Mouse (Mus musculus): Measurements from ENCODE around the gene Usp32. TPM values are rescaled to one million over a fixed set of nuclear protein-coding genes. Genes with fewer than 3 reads are reported as not detected.
"Not testable (repeated sequence)": the region's sequence is repeated elsewhere in the genome, so short reads cannot be mapped to it uniquely, and the experiment has no call there.

Gene Usp32
- polyA plus RNA-seq, 1 experiment from 2014 or later, result 3.5 TPM

GRCm38 (mm10) chr11:85170833-85171232 lies 30.9 kb upstream of the Usp32 start:
- no peaks in the 10 kb centered on the region for H3K9me3 ChIP-seq (ENCODE audit: control insufficient read depth, low read length)
- H3K4me2 ChIP-seq (ENCODE audit: low read depth, low read length), result peak overlapping the region; percentile 70
- peaks cover 8% of the 10 kb centered on the region; the same call in 1 of the 2 replicates for H3K4me1 ChIP-seq (replicated peaks; ENCODE audit: control insufficient read depth, insufficient read depth, low read length)
- peak; percentile 64 for ATAC-seq (ENCODE audit: low read depth)
- no peaks in the 10 kb centered on the region for H3K36me3 ChIP-seq (ENCODE audit: control insufficient read depth, insufficient read depth, low read length)
- no peak overlapping the region for H3K4me3 ChIP-seq (ENCODE audit: low read length)
- WGBS, result 21% methylated on average over 2 of the region's 2 CpGs
- peak overlapping the region; percentile 61; the same call in 1 of the 2 replicates for H3K27ac ChIP-seq (ENCODE audit: low read length)
- H3K27me3 ChIP-seq (ENCODE audit: control insufficient read depth, insufficient read depth, low read depth, low read length), result no peaks in the 10 kb centered on the region
- H3K9ac ChIP-seq (ENCODE audit: low read length), result peak overlapping the region; percentile 49; the same call in 1 of the 2 replicates

GRCm38 (mm10) chr11:85170058-85170740 lies 30.2 kb upstream of the Usp32 start, which contains the start of gene 1700125H20Rik:
Gene 1700125H20Rik, plus strand, starts transcription at chr11:85170404.
- H3K36me3 ChIP-seq (ENCODE audit: control insufficient read depth, insufficient read depth, low read length), result no peaks in the 10 kb centered on the region
- WGBS, result 11% methylated on average over 21 of the region's 21 CpGs
- peak within 1 kb of the TSS; percentile 61 for H3K27ac ChIP-seq (ENCODE audit: low read length)
- peaks cover 8% of the 10 kb centered on the region; the same call in 1 of the 2 replicates for H3K4me1 ChIP-seq (replicated peaks; ENCODE audit: control insufficient read depth, insufficient read depth, low read length)
- no peaks in the 10 kb centered on the region for H3K27me3 ChIP-seq (ENCODE audit: control insufficient read depth, insufficient read depth, low read depth, low read length)
- peak within 1 kb of the TSS; percentile 42 for H3K4me3 ChIP-seq (ENCODE audit: low read length)
- peak within 1 kb of the TSS; percentile 49; the same call in 1 of the 2 replicates for H3K9ac ChIP-seq (ENCODE audit: low read length)
- no peaks in the 10 kb centered on the region for H3K9me3 ChIP-seq (ENCODE audit: control insufficient read depth, low read length)
- peak; percentile 96 for ATAC-seq (ENCODE audit: low read depth)
- peak within 1 kb of the TSS; percentile 70 for H3K4me2 ChIP-seq (ENCODE audit: low read depth, low read length)

GRCm38 (mm10) chr11:85167503-85167902 lies 27.5 kb upstream of the Usp32 start:
- H3K27me3 ChIP-seq (ENCODE audit: control insufficient read depth, insufficient read depth, low read depth, low read length), result no peaks in the 10 kb centered on the region
- peaks cover 8% of the 10 kb centered on the region; the same call in 1 of the 2 replicates for H3K4me1 ChIP-seq (replicated peaks; ENCODE audit: control insufficient read depth, insufficient read depth, low read length)
- H3K36me3 ChIP-seq (ENCODE audit: control insufficient read depth, insufficient read depth, low read length), result no peaks in the 10 kb centered on the region
- H3K9me3 ChIP-seq (ENCODE audit: control insufficient read depth, low read length), result no peaks in the 10 kb centered on the region
- no peak for ATAC-seq (ENCODE audit: low read depth)
- H3K27ac ChIP-seq (ENCODE audit: low read length), result no peak overlapping the region
- no peak overlapping the region for H3K4me2 ChIP-seq (ENCODE audit: low read depth, low read length)
- 44% methylated on average over 1 of the region's 1 CpGs for WGBS
- H3K9ac ChIP-seq (ENCODE audit: low read length), result no peak overlapping the region
- H3K4me3 ChIP-seq (ENCODE audit: low read length), result no peak overlapping the region

GRCm38 (mm10) chr11:85164371-85164770 lies 24.4 kb upstream of the Usp32 start:
- Histone ChIP-seq H3K4me3 (ENCODE audit: low read length) (no peak overlapping the region), H3K4me2 (ENCODE audit: low read depth, low read length) (no peak overlapping the region), H3K36me3 (ENCODE audit: control insufficient read depth, insufficient read depth, low read length) (no peaks in the 10 kb centered on the region), H3K27ac (ENCODE audit: low read length) (no peak overlapping the region), H3K9ac (ENCODE audit: low read length) (no peak overlapping the region), H3K4me1 (replicated peaks; ENCODE audit: control insufficient read depth, insufficient read depth, low read length) (no peaks in the 10 kb centered on the region), H3K27me3 (ENCODE audit: control insufficient read depth, insufficient read depth, low read depth, low read length) (no peaks in the 10 kb centered on the region), H3K9me3 (ENCODE audit: control insufficient read depth, low read length) (no peaks in the 10 kb centered on the region)
- ATAC-seq (ENCODE audit: low read depth), result no peak

GRCm38 (mm10) chr11:85163014-85163413 lies 23.1 kb upstream of the Usp32 start:
- not testable (repeated sequence) for H3K9ac ChIP-seq (ENCODE audit: low read length); H3K4me1 ChIP-seq (replicated peaks; ENCODE audit: control insufficient read depth, insufficient read depth, low read length); H3K27ac ChIP-seq (ENCODE audit: low read length); H3K9me3 ChIP-seq (ENCODE audit: control insufficient read depth, low read length); ATAC-seq (ENCODE audit: low read depth); H3K4me2 ChIP-seq (ENCODE audit: low read depth, low read length); H3K27me3 ChIP-seq (ENCODE audit: control insufficient read depth, insufficient read depth, low read depth, low read length); H3K4me3 ChIP-seq (ENCODE audit: low read length); H3K36me3 ChIP-seq (ENCODE audit: control insufficient read depth, insufficient read depth, low read length)
- WGBS, result 78% methylated on average over 1 of the region's 1 CpGs

GRCm38 (mm10) chr11:85157301-85157700 lies 17.3 kb upstream of the Usp32 start:
- ATAC-seq (ENCODE audit: low read depth), result no peak
- Histone ChIP-seq H3K27ac (ENCODE audit: low read length) (no peak overlapping the region), H3K4me3 (ENCODE audit: low read length) (no peak overlapping the region), H3K4me1 (replicated peaks; ENCODE audit: control insufficient read depth, insufficient read depth, low read length) (no peaks in the 10 kb centered on the region), H3K9ac (ENCODE audit: low read length) (no peak overlapping the region), H3K9me3 (ENCODE audit: control insufficient read depth, low read length) (no peaks in the 10 kb centered on the region), H3K4me2 (ENCODE audit: low read depth, low read length) (no peak overlapping the region), H3K36me3 (ENCODE audit: control insufficient read depth, insufficient read depth, low read length) (no peaks in the 10 kb centered on the region), H3K27me3 (ENCODE audit: control insufficient read depth, insufficient read depth, low read depth, low read length) (no peaks in the 10 kb centered on the region)
- WGBS, result 53% methylated on average over 2 of the region's 2 CpGs

GRCm38 (mm10) chr11:85152256-85152930 lies 12.4 kb upstream of the Usp32 start:
- Histone ChIP-seq H3K4me1 (replicated peaks; ENCODE audit: control insufficient read depth, insufficient read depth, low read length) (no peaks in the 10 kb centered on the region), H3K9me3 (ENCODE audit: control insufficient read depth, low read length) (no peaks in the 10 kb centered on the region)

GRCm38 (mm10) chr11:85138776-85139474 lies 1.0 kb downstream of the Usp32 start:
- H3K27me3 ChIP-seq (ENCODE audit: control insufficient read depth, insufficient read depth, low read depth, low read length), result no peaks in the 10 kb centered on the region
- peak overlapping the region; percentile 73 for H3K27ac ChIP-seq (ENCODE audit: low read length)
- peak overlapping the region; percentile 93 for H3K4me2 ChIP-seq (ENCODE audit: low read depth, low read length)
- no peaks in the 10 kb centered on the region for H3K36me3 ChIP-seq (ENCODE audit: control insufficient read depth, insufficient read depth, low read length)
- peak overlapping the region; percentile 85 for H3K9ac ChIP-seq (ENCODE audit: low read length)
- no peaks in the 10 kb centered on the region for H3K9me3 ChIP-seq (ENCODE audit: control insufficient read depth, low read length)
- peak overlapping the region; percentile 91 for H3K4me3 ChIP-seq (ENCODE audit: low read length)
- no peak for ATAC-seq (ENCODE audit: low read depth)
- WGBS, result 2% methylated on average over 17 of the region's 17 CpGs
- peaks cover 7% of the 10 kb centered on the region; the same call in 1 of the 2 replicates for H3K4me1 ChIP-seq (replicated peaks; ENCODE audit: control insufficient read depth, insufficient read depth, low read length)

More at GRCm38 (mm10) chr11:85152256-85152930, 12.4 kb upstream of the Usp32 start:
- no peaks in the 10 kb centered on the region for H3K27me3 ChIP-seq (ENCODE audit: control insufficient read depth, insufficient read depth, low read depth, low read length)
- H3K27ac ChIP-seq (ENCODE audit: low read length), result no peak overlapping the region
- 84% methylated on average over 2 of the region's 2 CpGs for WGBS
- H3K36me3 ChIP-seq (ENCODE audit: control insufficient read depth, insufficient read depth, low read length), result no peaks in the 10 kb centered on the region
- no peak overlapping the region for H3K9ac ChIP-seq (ENCODE audit: low read length)
- H3K4me3 ChIP-seq (ENCODE audit: low read length), result no peak overlapping the region
- no peak for ATAC-seq (ENCODE audit: low read depth)
- no peak overlapping the region for H3K4me2 ChIP-seq (ENCODE audit: low read depth, low read length)

GRCm38 (mm10) chr11:85131542-85131941 lies 8.4 kb downstream of the Usp32 start:
- Histone ChIP-seq H3K4me2 (ENCODE audit: low read depth, low read length) (no peak overlapping the region), H3K9me3 (ENCODE audit: control insufficient read depth, low read length) (no peaks in the 10 kb centered on the region), H3K4me3 (ENCODE audit: low read length) (no peak overlapping the region), H3K27me3 (ENCODE audit: control insufficient read depth, insufficient read depth, low read depth, low read length) (no peaks in the 10 kb centered on the region), H3K4me1 (replicated peaks; ENCODE audit: control insufficient read depth, insufficient read depth, low read length) (no peaks in the 10 kb centered on the region), H3K27ac (ENCODE audit: low read length) (no peak overlapping the region), H3K9ac (ENCODE audit: low read length) (no peak overlapping the region), H3K36me3 (ENCODE audit: control insufficient read depth, insufficient read depth, low read length) (no peaks in the 10 kb centered on the region)
- 42% methylated on average over 2 of the region's 2 CpGs for WGBS
- ATAC-seq (ENCODE audit: low read depth), result no peak

Measured in lung, embryonic 16.5 days (tissue).